Mouse (Mus musculus) small intestine, adult 2 months (tissue): Measurements from ENCODE around the gene Pla1a. TPM values are rescaled to one million over a fixed set of nuclear protein-coding genes. Genes with fewer than 3 reads are reported as not detected.

Source experiments
- H3K27ac ChIP-seq: fragments of 200-500 bp; 2 replicates; pipeline ENCODE4 v1.5.1; 2012; ENCODE audit warnings: low read depth, low read length, control low read depth, inconsistent platforms; ENCODE audit not compliant: insufficient read depth
- H3K27me3 ChIP-seq: fragments of 200-500 bp; 2 replicates; pipeline ENCODE4 v1.6.1; 2012; ENCODE audit warnings: mild to moderate bottlenecking, moderate library complexity, low read length, inconsistent platforms; ENCODE audit not compliant: control insufficient read depth, insufficient read depth
- H3K36me3 ChIP-seq: fragments of 200-500 bp; 2 replicates; pipeline ENCODE4 v1.6.1; 2012; ENCODE audit warnings: mild to moderate bottlenecking, low read length, control low read depth, inconsistent platforms; ENCODE audit not compliant: control insufficient read depth, insufficient read depth
- H3K4me1 ChIP-seq: fragments of 200-500 bp; 2 replicates; pipeline ENCODE4 v1.6.1; 2012; ENCODE audit warnings: low read length, inconsistent platforms, mixed read lengths; ENCODE audit not compliant: control insufficient read depth, insufficient read depth, insufficient read length
- H3K4me3 ChIP-seq: fragments of 200-500 bp; 2 replicates; pipeline ENCODE4 v1.5.1; 2012; ENCODE audit warnings: low read depth, mild to moderate bottlenecking, control low read depth, inconsistent platforms, low read length, moderate library complexity
- CTCF ChIP-seq: fragments of 200-500 bp; IDR thresholded peaks from 2 replicates; pipeline ENCODE4 v1.5.1; 2012; ENCODE audit warnings: low read depth, mild to moderate bottlenecking, control low read depth, inconsistent platforms, low read length, moderate library complexity, mixed read lengths; ENCODE audit not compliant: insufficient replicate concordance, insufficient read length; ENCODE audit errors: extremely low read depth
- POLR2A ChIP-seq: fragments of 200-500 bp; IDR thresholded peaks from 2 replicates; pipeline ENCODE4 v1.6.1; 2012; ENCODE audit warnings: low read depth, mild to moderate bottlenecking, control low read depth, inconsistent platforms, low read length, moderate library complexity
- whole genome bisulfite sequencing: fragments of 180-500 bp; shearing (Covaris S2); methylation state at CpG from one replicate; pipeline ENCODE4 v1.1.7; 2018; 5-methylcytosine and 5-hydroxymethylcytosine counted together
- polyA plus RNA-seq: library from polyadenylated mRNA; depleted of rRNA; stranded (reverse); fragments of >200 nt; gene quantifications from 2 replicates; pipeline ENCODE4 v1.2.3, GENCODE M21; 2012

Gene Pla1a
- polyA plus RNA-seq, 1 experiment, result 0.86 TPM

GRCm38 (mm10) chr16:38456812-38457567, 24.0 kb upstream of the Pla1a start:
- Histone ChIP-seq H3K27me3 (no peaks in the 10 kb centered on the region), H3K4me1 (peaks cover 3% of the 10 kb centered on the region; the same call in 1 of the 2 replicates), H3K27ac (peak overlapping the region; percentile 43), H3K36me3 (no peaks in the 10 kb centered on the region), H3K4me3 (no peak overlapping the region)
- no peak for TF ChIP-seq CTCF
- TF ChIP-seq POLR2A, result no peak
- WGBS, result 60% methylated on average over 11 of the region's 11 CpGs

GRCm38 (mm10) chr16:38455511-38456418, 22.8 kb upstream of the Pla1a start, which contains the start of gene Cd80:
Cd80 (plus strand) TSS chr16:38455561.
- Histone ChIP-seq H3K4me1 (peaks cover 8% of the 10 kb centered on the region; the same call in 1 of the 2 replicates), H3K27ac (no peak within 1 kb of the TSS), H3K36me3 (no peaks in the 10 kb centered on the region), H3K27me3 (no peaks in the 10 kb centered on the region), H3K4me3 (no peak within 1 kb of the TSS)
- TF ChIP-seq CTCF (no peak), POLR2A (no peak)
- WGBS, result 78% methylated on average over 17 of the region's 17 CpGs

GRCm38 (mm10) chr16:38454533-38455254, 21.7 kb upstream of the Pla1a start:
- WGBS, result 81% methylated on average over 11 of the region's 11 CpGs

GRCm38 (mm10) chr16:38453952-38454351, 21.0 kb upstream of the Pla1a start:
- Histone ChIP-seq H3K4me1 (peaks cover 8% of the 10 kb centered on the region; the same call in 1 of the 2 replicates), H3K4me3 (no peak overlapping the region), H3K27ac (no peak overlapping the region), H3K36me3 (peaks cover 3% of the 10 kb centered on the region; the same call in 1 of the 2 replicates), H3K27me3 (no peaks in the 10 kb centered on the region)
- TF ChIP-seq CTCF (no peak), POLR2A (no peak)
- 93% methylated on average over 4 of the region's 4 CpGs for WGBS

More at GRCm38 (mm10) chr16:38454533-38455254, 21.7 kb upstream of the Pla1a start:
- no peaks in the 10 kb centered on the region for H3K27me3 ChIP-seq
- TF ChIP-seq POLR2A (no peak), CTCF (no peak)
- peaks cover 8% of the 10 kb centered on the region; the same call in 1 of the 2 replicates for H3K4me1 ChIP-seq
- H3K36me3 ChIP-seq, result peaks cover 3% of the 10 kb centered on the region; the same call in 1 of the 2 replicates
- no peak overlapping the region for H3K4me3 ChIP-seq
- H3K27ac ChIP-seq, result no peak overlapping the region

- peaks cover 4% of the 10 kb centered on the region; the same call in 1 of the 2 replicates for H3K36me3 ChIP-seq
- TF ChIP-seq POLR2A (no peak), CTCF (no peak)
- H3K4me1 ChIP-seq, result peaks cover 5% of the 10 kb centered on the region; the same call in 1 of the 2 replicates
- H3K4me3 ChIP-seq, result peak overlapping the region; percentile 92
- H3K27ac ChIP-seq, result peak overlapping the region; percentile 82
- WGBS, result 15% methylated on average over 3 of the region's 3 CpGs
- no peaks in the 10 kb centered on the region for H3K27me3 ChIP-seq
These were observed 20.2 kb upstream of the Pla1a start for GRCm38 (mm10) chr16:38453203-38453553.

- H3K4me1 ChIP-seq, result peaks cover 5% of the 10 kb centered on the region; the same call in 1 of the 2 replicates
- no peaks in the 10 kb centered on the region for H3K27me3 ChIP-seq
- peaks cover 5% of the 10 kb centered on the region; the same call in 1 of the 2 replicates for H3K36me3 ChIP-seq
- peak within 1 kb of the TSS; percentile 82 for H3K27ac ChIP-seq
- TF ChIP-seq CTCF, result no peak
- TF ChIP-seq POLR2A, result peak; percentile 77
- 1% methylated on average over 45 of the region's 61 CpGs for WGBS
- H3K4me3 ChIP-seq, result peak within 1 kb of the TSS; percentile 92
These were observed 19.7 kb upstream of the Pla1a start, which contains the start of gene Adprh for GRCm38 (mm10) chr16:38452442-38453202. Adprh (minus strand) TSS chr16:38452703.
